Mouse (Mus musculus) megakaryocyte, embryonic 14.5 days (primary cell): ENCODE measurements at regions not wholly inside any gene's neighbourhood (a gene's known extent, or its start where the extent isn't known, plus 50 kb on each side); places are given as distances from the start of the nearest gene placed in this dataset.

Experiments
- H3K27me3 ChIP-seq: replicated peaks from 2 replicates; pipeline ENCODE3; 2012; ENCODE audit warnings: inconsistent platforms
- H3K36me3 ChIP-seq: replicated peaks from 2 replicates; pipeline ENCODE3; 2012; ENCODE audit warnings: low read length, inconsistent platforms, mixed read lengths
- H3K4me1 ChIP-seq: 2 replicates; pipeline ENCODE4 v1.6.1; 2012; ENCODE audit warnings: inconsistent platforms
- H3K4me3 ChIP-seq: replicated peaks from 2 replicates; pipeline ENCODE3; 2012; ENCODE audit warnings: moderate library complexity, mild to moderate bottlenecking, inconsistent platforms
- H3K9me3 ChIP-seq: 2 replicates; pipeline ENCODE4 v1.6.1; 2012; ENCODE audit warnings: inconsistent platforms
- FLI1 ChIP-seq: IDR thresholded peaks from 2 replicates; pipeline ENCODE4 v1.6.1; 2012; ENCODE audit warnings: low read length, inconsistent platforms, mixed read lengths
- GATA1 ChIP-seq: IDR thresholded peaks from 3 replicates; pipeline ENCODE4 v1.6.1; 2012; ENCODE audit warnings: mixed read lengths, low read length, inconsistent platforms, borderline replicate concordance

DNA sequence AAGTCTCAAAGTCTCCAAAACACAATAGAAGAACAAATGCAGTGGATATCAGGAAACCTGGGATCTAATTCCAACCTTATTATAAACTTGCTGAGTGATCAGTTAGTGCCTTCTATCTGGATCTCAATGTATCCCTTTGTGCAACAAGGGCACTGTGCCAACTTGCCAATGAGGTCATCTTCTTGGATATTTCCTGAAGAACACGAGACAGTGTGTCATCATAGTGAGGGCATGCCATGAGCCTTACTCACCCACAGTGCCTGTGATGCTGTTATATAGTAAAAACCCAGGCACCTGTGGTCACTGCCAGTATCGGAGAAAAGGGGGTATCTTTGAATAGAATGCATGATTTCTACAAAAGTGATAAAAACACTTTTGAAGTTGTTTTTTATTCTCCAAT, 60.2 kb upstream of the Cd34 start:
- Histone ChIP-seq H3K4me1 (peaks cover 20% of the 10 kb centered on the region), H3K36me3 (no peaks in the 10 kb centered on the region), H3K9me3 (no peaks in the 10 kb centered on the region), H3K27me3 (peaks cover 6% of the 10 kb centered on the region), H3K4me3 (no peak overlapping the region)
- TF ChIP-seq GATA1 (no peak), FLI1 (no peak)

DNA sequence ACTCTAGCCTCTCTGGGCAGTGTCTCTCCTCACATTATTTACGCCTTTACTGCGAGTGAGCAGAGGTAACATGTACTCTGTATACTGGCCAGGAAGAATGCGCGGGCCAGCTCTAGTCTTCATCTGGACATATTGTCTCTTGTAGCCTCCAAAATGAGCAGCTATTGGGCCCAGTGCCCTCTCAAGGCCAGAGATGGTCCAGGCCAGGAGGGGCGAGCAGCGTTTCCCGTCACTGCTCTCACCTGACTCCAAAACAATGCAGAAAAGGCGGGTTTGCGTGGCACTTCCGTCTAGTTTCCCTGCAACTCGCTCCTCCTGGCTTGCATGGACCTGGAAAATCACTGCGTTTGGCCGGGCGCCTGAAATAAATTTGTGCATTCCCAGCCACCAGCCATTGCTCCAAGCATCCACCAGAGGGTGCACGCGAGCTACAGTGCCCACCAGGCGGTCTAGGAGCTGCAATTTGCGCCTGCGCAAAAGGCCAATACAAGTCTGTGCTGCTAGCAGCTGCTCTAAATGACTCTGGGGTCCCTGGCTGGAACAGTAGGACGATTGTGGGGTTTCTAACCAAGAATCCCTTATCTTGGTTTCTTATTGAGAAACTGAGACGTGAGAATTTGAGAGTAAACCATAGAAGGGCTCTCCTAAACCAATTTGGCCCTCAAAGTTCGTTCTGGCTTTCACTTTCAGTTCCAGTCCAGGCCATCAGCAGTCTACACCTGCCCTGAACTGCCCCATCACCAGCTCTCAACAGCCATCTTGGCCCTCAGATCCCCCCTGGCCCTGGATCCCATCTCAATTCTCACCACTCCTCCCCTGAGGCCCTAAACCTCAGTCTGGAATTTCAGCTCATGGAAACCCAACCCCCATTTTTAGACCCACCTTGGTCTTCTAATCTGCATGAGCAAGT, 59.0 kb upstream of the Cd34 start:
- Histone ChIP-seq H3K4me3 (peak overlapping the region; percentile 91), H3K4me1 (peaks cover 20% of the 10 kb centered on the region), H3K9me3 (no peaks in the 10 kb centered on the region), H3K27me3 (peaks cover 6% of the 10 kb centered on the region), H3K36me3 (no peaks in the 10 kb centered on the region)
- TF ChIP-seq FLI1 (no peak), GATA1 (no peak)

DNA sequence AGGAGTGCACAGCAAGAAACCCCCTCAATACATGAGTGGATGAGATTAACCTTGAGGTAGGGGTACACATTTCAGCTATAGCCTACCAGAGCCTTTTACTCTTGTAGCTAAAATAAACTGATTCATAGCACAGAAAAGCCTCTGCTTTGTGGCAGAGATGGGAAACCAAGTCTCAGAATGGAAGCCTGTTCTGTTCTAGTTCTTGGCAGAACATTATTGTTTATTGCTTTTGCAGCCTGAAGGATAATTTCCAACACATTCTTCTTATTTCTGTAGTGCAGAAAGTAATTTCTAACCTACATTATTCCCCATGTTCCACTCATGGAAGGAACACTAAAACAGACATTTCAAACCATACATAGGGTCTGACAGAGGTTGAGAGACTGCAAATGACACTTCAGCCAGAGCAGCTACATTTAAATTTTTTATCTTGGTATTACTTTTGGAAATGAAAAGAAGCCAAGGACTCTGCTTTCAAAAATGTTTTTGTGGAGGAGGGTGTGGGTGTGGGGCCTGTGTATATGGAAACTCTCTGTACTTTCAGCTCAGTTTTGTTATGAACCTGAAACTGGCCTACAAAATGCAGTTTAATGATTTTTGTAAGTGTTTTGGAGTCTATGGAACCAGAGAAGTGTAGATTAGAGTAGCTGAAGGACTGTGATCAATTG, 56.9 kb upstream of the Cd34 start:
- Histone ChIP-seq H3K4me3 (no peak overlapping the region), H3K36me3 (no peaks in the 10 kb centered on the region), H3K4me1 (peaks cover 37% of the 10 kb centered on the region), H3K27me3 (peaks cover 6% of the 10 kb centered on the region), H3K9me3 (no peaks in the 10 kb centered on the region)
- TF ChIP-seq GATA1 (no peak), FLI1 (no peak)

DNA sequence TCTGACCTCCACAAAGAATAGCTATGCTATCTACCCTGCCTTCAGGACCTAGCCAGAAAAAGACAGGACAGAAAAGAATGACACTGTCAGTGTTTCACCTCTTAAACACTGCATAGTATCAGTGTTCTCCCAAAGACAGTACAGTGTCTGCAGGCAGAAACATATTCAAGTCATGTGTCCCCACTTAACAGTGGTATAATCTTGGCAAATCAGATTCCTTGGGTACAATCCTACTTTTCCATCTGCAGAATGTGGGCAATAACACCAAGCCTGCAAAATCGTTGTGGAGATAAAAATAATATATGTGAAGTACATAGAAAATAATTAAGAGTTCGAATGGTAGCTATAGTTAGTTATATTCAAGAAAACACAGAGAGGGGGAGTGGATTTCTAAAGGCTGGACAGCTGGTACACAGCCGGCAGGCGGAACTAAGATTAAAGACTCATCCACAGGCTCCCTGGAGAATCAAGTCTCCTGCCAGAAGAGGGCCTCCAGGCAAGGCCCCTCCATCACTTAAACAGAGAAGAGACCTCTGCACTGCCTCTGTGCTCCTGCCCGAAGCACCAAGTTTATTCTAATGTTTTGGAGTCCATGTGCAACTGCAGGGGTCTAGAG, 53.4 kb upstream of the Cd34 start:
- Histone ChIP-seq H3K4me1 (peaks cover 26% of the 10 kb centered on the region), H3K27me3 (no peaks in the 10 kb centered on the region), H3K4me3 (no peak overlapping the region), H3K36me3 (no peaks in the 10 kb centered on the region), H3K9me3 (peaks cover 3% of the 10 kb centered on the region; the same call in 1 of the 2 replicates)
- TF ChIP-seq FLI1 (no peak), GATA1 (no peak)

DNA sequence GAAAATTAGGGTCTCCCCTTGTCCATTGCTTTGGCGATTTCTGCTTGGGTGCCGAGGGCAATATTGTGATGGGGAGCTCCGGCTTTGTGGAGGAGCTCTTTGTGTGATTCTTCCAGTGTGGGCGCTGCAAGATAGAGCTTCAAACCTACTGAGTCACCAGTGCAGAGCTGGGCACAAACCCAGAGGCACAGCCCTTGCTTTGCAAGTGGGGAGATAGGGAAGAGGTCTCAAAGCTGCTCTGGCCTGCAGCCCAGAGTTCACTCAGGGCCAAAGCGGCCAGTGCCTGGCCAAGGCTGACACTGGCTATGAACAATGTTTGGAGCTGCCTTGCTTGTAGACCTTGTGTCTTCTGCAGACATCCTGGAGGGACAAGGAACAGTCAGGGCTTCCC, 52.9 kb upstream of the Cd34 start:
- H3K4me3 ChIP-seq: no peak overlapping the region
- TF ChIP-seq GATA1: no peak
- TF ChIP-seq FLI1: no peak
- peaks cover 23% of the 10 kb centered on the region for H3K4me1 ChIP-seq
- H3K27me3 ChIP-seq: no peaks in the 10 kb centered on the region
- H3K9me3 ChIP-seq: peaks cover 3% of the 10 kb centered on the region; the same call in 1 of the 2 replicates
- no peaks in the 10 kb centered on the region for H3K36me3 ChIP-seq
